Mouse (Mus musculus): ENCODE data around the gene Bola3.
A peak's percentile ranks its signal among the peaks of the same experiment; 100 is the strongest.

Gene Bola3

DNA sequence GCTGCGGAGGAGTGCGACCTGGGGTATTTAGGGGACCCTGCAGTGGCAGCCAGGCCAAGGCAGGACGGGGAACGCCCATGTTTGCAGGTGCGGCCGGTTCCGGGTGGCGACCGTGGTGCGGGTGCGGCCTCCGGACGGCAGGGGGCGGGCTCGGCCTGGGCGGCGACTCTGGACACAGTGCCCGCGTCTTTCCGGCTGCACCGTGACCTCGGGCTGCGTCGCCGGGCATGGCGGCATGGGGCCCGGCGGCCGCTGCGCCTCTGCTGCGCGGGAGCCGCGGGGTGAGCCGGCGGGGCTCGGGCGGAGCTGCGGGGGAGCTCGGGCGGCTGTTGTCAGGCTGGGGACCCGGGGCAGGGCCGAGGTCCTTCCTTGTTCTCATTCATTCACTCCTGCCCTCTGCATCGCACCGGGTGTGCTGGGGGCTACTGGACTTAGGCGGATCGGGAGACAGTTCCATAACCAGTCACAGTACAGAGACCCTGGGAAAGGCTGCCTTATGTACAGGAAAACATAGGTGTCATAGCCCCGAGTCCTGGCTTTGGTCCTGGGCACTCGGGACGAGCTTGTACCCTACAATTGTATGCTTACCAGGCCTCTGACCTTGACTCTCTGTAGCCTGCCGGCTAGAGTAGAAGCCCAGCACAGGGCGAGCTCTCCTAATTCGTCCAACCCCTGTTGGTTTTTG lies 469 bp downstream of the Bola3 start:
- peak; percentile 96 for DNase-seq

GRCm38 (mm10) chr6:83350172-83350571 lies 1.2 kb downstream of the Bola3 start:
- DNase-seq = no peak

GRCm38 (mm10) chr6:83350851-83351405 lies 2.0 kb downstream of the Bola3 start:
- no peak for DNase-seq

DNA sequence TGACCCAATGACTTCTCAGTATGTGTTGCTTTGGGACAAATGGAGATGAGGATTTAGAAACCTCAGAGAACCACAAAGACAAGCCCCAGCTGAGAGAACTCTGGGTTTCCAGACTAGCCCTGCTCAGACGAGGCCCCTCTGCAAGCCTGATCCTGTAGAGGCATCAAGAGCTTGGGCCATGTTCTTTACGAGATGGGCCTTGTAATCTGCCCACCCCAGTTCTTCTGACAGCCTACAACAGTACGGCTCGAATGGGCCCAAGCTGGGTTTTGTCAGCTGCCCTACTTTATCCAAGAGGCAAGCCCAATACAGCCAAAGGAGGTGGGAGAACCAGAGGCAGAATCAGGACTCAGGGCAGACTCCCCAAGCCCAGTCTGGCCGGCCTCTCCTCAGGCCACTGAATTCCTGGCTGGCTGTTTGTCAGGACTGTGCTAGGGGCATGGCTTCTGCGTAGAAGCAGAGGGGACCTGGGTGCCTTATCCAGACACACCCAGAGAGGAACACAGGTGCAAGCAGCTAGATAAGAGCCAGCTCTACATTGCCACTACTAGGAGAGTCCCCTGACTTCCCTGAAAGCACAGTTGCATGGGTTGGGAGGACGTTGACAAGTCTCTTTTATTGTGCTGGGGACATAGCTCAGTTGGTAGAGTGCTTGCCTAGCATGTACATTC lies 2.7 kb downstream of the Bola3 start:
- DNase-seq = no peak

DNA sequence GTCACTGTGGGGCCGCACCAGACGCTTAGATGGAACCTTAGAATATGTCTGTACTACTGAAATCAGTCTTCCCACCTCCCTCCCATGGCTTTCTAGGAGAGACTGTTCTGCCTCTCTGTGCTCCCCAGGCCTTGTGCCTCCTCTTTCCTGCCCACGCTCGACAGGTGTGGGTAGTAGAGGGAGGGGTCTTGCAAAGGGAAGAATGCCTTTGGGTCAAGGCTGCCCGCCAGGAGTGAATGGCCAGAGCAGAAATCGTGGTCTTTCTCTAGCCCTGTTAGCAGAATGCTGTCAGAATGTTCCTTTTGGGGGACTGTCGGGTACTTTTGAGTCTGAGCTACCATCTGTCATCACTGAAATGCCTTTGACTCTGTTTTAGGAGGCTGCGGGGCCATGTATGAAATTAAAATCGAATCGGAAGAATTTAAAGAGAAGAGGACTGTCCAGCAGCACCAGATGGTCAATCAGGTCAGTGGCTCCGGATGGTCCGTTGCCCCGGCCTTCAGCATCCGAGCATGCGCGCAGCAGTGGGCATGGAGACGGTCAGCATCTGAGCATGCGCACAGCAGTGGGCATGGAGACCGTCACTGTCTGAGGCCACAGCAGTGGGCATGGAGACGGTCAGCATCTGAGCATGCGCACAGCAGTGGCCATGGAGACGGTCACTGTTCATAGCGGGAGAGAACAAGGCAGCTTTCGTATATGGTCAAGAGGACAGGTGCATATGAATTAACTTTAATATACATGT lies 3.9 kb downstream of the Bola3 start:
- no peak for DNase-seq

GRCm38 (mm10) chr6:83354856-83355781 lies 6.2 kb downstream of the Bola3 start:
- DNase-seq = no peak

- DNase-seq = peak; percentile 85
Observed at GRCm38 (mm10) chr6:83356569-83357138, 7.7 kb downstream of the Bola3 start.

DNA sequence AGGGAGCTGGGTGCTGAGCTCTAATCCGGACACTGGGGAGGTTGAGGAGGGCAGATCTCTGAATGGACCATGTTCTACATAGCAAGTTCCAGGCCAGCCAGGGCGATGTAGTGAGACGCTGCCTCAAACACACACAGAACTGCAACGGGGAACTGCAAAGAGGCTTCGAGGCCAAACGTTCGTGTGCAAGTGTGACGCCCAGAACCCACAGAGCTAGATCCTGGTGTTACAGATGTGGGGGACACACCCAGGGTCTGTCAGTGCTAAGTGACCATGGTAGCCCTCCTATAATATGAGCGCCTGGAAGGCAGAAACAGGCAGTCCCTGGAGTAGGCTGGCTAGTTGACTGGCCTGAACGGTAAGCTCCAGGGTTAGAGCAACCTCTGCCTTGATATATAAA lies 8.5 kb downstream of the Bola3 start:
- no peak for DNase-seq

- DNase-seq = no peak
Observed at GRCm38 (mm10) chr6:83361523-83362248, 12.7 kb downstream of the Bola3 start.

- DNase-seq = no peak
Observed at GRCm38 (mm10) chr6:83363075-83363474, 14.1 kb downstream of the Bola3 start.

DNA sequence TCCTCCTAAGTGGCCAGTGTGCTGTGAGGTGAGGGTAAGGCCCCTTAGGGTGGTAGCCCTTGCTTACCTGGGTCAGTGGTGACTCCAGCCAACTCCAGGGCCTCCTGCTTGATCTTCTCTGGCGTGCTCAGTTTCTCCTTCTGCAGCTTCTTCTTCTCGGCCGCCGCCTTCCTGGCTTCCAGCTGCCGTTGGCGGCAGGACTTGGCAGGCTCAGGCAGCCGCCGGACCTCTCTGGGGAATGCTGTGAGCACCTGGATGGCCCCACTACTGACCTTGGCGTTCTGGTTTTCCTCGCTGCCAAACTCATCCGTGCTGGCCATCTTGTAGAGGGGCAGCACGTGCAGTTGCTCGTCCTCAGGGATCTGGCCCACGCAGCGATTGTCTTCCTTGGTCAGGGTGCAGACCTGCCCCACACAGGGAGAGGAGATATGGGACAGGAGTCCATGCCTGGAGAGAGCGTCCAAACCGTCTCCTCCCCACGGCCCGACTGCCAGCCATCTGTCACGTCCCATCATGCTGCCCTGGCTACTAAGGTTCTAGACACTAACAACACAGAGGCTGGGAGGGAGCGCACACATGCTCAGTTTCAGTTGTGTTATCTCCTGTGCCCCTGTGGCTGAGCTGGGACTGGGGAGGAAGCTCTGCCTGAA lies 21.5 kb downstream of the Bola3 start:
- DNase-seq = no peak

DNA sequence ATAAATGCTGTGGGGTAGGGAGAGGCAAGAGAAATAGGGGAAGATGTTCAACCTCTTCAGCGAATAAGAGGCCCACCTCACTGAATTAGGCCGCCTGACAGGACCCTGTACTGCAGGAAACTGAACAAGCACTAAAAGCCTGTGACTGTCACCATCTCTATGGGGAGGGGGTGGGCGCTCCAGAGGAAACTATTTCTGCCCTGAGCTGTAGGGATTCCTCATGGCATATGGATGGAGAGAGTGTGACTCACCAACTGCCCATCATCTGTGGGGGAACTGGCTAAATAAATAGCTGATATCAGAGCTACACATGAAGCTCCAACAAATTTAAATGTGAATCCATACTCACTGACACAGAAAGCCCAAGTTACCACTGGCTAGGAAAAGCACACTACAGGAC lies 22.4 kb downstream of the Bola3 start:
- no peak for DNase-seq

DNA sequence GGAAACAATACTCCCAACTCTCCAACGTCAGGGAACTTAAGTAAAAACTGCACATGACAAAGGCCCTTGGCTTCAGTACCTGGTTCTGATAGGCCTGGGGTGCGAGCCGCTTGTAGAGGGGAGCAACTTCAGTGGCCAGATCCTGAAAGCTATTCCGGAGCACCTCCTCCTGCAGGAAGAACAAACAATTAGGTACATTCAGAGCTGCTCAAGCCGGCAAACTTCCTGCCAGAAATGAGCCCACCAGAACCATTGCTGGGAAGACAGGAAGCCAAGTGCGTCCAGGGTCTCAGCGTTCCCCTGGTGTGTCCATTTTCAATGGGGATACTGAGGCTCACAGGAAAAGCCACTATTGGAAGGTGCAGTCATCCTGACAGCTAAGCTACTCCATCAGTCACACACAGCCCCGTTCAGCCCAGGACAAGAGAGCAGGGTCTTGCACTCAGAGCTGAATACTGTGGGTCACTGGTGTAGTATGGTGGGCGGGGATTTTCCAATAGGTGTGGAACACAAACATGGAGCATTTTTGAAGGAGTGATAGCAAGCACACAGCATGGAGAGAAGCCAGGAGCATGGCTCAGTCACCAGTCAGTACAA lies 24.9 kb downstream of the Bola3 start:
- no peak for DNase-seq

DNA sequence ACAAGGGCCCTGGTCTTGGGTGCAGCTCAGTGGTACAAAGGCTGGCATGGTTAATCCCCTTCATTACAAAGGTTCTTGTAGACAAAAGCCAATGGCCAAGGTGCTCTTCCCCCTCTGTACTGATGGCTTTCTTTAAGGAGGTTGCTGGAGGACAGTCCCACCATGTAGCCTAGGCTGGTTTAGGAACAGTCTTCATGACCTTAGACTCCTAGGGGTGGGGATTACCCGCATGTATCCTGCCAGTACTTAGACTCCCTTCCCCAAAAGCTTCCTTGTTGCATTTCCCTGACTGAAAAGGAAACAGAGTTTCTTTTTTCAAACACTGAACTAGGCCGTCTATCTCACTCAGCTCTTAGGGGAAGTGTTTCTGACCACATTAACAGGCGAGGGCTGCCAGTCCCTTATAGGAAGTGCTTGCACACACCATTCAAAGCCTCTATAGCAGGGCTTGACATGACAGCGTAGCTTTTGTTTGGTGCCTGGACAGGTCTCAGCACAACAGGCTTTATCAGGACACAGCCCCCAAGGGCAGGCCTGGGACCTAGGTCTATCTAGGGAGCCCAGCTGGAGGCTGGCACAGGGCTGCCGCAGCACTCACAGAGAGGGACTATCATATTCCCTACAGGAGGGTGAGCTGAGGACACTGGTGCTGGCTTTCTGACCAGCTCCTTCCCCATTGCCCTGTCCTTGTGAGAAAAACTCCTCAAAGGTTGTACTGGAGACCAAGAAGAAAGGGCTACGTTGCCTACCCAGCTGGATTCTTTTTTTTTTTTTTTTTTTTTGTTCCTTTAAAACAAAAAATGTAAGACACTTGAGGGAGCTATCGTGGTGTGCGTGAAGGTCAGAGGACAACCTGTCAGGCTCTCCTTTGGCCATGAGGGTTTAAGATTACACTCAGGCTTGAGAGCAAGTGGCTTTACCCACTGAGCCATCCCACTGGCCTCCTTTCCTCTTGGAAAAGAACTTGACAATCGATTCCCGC lies 32.9 kb downstream of the Bola3 start:
- DNase-seq = peak; percentile 26

GRCm38 (mm10) chr6:83385569-83386090 lies 36.7 kb downstream of the Bola3 start:
- DNase-seq = no peak

DNA sequence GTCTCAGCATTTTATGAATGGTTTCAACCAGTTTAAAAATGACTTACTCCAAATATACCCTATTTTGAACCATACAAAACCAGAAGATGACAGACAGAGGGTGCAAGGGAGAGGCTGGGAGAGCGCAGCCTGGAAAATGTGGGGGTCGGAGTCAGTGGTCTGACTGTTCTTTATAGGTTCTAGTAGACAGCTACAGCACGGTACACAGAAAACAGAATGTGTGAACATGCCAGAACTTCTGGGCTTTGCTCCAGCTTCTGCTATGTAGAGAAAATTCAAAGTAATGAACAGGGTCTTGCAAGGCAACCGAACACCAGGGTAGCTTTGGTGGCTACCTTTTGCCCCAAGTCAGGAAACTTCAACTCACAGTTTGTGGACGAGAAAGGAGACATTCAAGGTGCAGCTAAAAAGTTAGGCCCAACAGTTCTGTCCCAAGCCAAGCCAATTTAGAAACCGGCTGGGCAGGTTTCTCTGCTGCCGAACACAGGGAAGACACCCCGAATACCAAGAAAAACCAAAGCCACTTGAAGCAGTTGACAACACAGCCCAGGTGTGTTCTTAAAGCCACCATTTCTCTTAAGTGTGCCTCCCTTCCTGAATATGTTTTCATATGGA lies 43.3 kb downstream of the Bola3 start:
- DNase-seq = no peak

- DNase-seq = no peak
Observed at GRCm38 (mm10) chr6:83394122-83394521, 45.2 kb downstream of the Bola3 start.

- DNase-seq = no peak
Observed at GRCm38 (mm10) chr6:83395544-83396229, 46.7 kb downstream of the Bola3 start.

All from thymus, postnatal 25 days (tissue).